Comparison of ENCODE assay signal across 8 mouse cellular contexts in genomic region chr14:21830876-21831767, GRCm38 (mm10). TPM values are rescaled to one million over a fixed set of nuclear protein-coding genes. Genes with fewer than 3 reads are reported as not detected.
DNase-seq lines count a peak whose midpoint lies in the region; ATAC-seq lines count a peak whose summit lies in the region.

No protein-coding gene starts in this region.

- no peaks in the 10 kb centered on the region for H3K36me3 ChIP-seq in embryonic facial prominence, embryonic 11.5 days (replicated peaks; ENCODE audit: control insufficient read depth, insufficient read depth, low read depth, low read length)
- H3K36me3 ChIP-seq in limb, embryonic 10.5 days, result peaks cover 34% of the 10 kb centered on the region
- H3K36me3 ChIP-seq in midbrain, embryonic 12.5 days, result peaks cover 13% of the 10 kb centered on the region

- H3K27me3 ChIP-seq in embryonic facial prominence, embryonic 11.5 days (ENCODE audit: control insufficient read depth, insufficient read depth, low read length), result no peaks in the 10 kb centered on the region
- H3K27me3 ChIP-seq in limb, embryonic 10.5 days (ENCODE audit: low read depth, poor library complexity, severe bottlenecking), result no peaks in the 10 kb centered on the region
- H3K27me3 ChIP-seq in midbrain, embryonic 12.5 days, result no peaks in the 10 kb centered on the region

- DNase-seq in 3134 (ENCODE audit: extremely low read depth, insufficient read length, low spot score), result peak; percentile 95
- peak; percentile 96 for DNase-seq in adrenal gland, postnatal 25 days
- DNase-seq in embryonic facial prominence, embryonic 11.5 days (ENCODE audit: low spot score), result peak; percentile 96
- DNase-seq in heart, adult 11 months, result peak; percentile 100
- DNase-seq in kidney, adult 11 months, result peak; percentile 96
- peak; percentile 98 for DNase-seq in limb, embryonic 10.5 days (ENCODE audit: low spot score)
- DNase-seq in skeletal muscle tissue, adult 2 months (ENCODE audit: low read depth, low spot score), result peak; percentile 93

- WGBS in embryonic facial prominence, embryonic 11.5 days, result under 1% methylated on average over 60 of the region's 73 CpGs
- WGBS in limb, embryonic 10.5 days, result under 1% methylated on average over 73 of the region's 73 CpGs
- 0% methylated on average over 67 of the region's 73 CpGs for WGBS in midbrain, embryonic 12.5 days

- ATAC-seq in embryonic facial prominence, embryonic 11.5 days (replicated peaks; ENCODE audit: insufficient number of reproducible peaks, low FRiP score, low TSS enrichment, low read depth), result peak; percentile 96
- peak; percentile 98 for ATAC-seq in midbrain, embryonic 12.5 days (ENCODE audit: low FRiP score, low read depth)

- H3K9ac ChIP-seq in embryonic facial prominence, embryonic 11.5 days (replicated peaks; ENCODE audit: low read length), result peak overlapping the region; percentile 94
- peak overlapping the region; percentile 91 for H3K9ac ChIP-seq in midbrain, embryonic 12.5 days (replicated peaks)

- H3K4me2 ChIP-seq in embryonic facial prominence, embryonic 11.5 days (ENCODE audit: low read depth, low read length), result peak overlapping the region; percentile 32
- peak overlapping the region; percentile 76 for H3K4me2 ChIP-seq in midbrain, embryonic 12.5 days (replicated peaks)

- H3K9me3 ChIP-seq in embryonic facial prominence, embryonic 11.5 days (replicated peaks; ENCODE audit: control insufficient read depth, low read length), result no peaks in the 10 kb centered on the region
- H3K9me3 ChIP-seq in limb, embryonic 10.5 days (replicated peaks), result no peaks in the 10 kb centered on the region
- no peaks in the 10 kb centered on the region for H3K9me3 ChIP-seq in midbrain, embryonic 12.5 days

- H3K4me1 ChIP-seq in embryonic facial prominence, embryonic 11.5 days (ENCODE audit: control insufficient read depth, insufficient read depth, low read length), result no peaks in the 10 kb centered on the region
- H3K4me1 ChIP-seq in limb, embryonic 10.5 days, result peaks cover 29% of the 10 kb centered on the region
- peaks cover 24% of the 10 kb centered on the region for H3K4me1 ChIP-seq in midbrain, embryonic 12.5 days

- H3K27ac ChIP-seq in embryonic facial prominence, embryonic 11.5 days (replicated peaks; ENCODE audit: low read depth, low read length), result peak overlapping the region; percentile 88
- peak overlapping the region; percentile 100 for H3K27ac ChIP-seq in limb, embryonic 10.5 days
- peak overlapping the region; percentile 88 for H3K27ac ChIP-seq in midbrain, embryonic 12.5 days (replicated peaks)

- peak overlapping the region; percentile 83 for H3K4me3 ChIP-seq in embryonic facial prominence, embryonic 11.5 days (ENCODE audit: low read depth, low read length)
- peak overlapping the region; percentile 97 for H3K4me3 ChIP-seq in limb, embryonic 10.5 days
- H3K4me3 ChIP-seq in midbrain, embryonic 12.5 days, result peak overlapping the region; percentile 98

RNA-seq across cellular contexts. Expression of gene Vdac2, which starts 6.1 kb away (rescaled TPM):
- 168 and 205 TPM in 2 replicates for total RNA-seq in adrenal gland, postnatal 25 days (2021)
- polyA plus RNA-seq in embryonic facial prominence, embryonic 11.5 days (2014; fragmentation: Nextera tagmentation; extraction: Ambion mirVana), result 310 and 314 TPM in 2 replicates
- 301 and 316 TPM in 2 replicates for polyA plus RNA-seq in limb, embryonic 10.5 days (2016; fragmentation: Nextera tagmentation; extraction: Ambion mirVana)
- polyA plus RNA-seq in midbrain, embryonic 12.5 days (2016; fragmentation: Nextera tagmentation; extraction: Ambion mirVana), result 253 and 275 TPM in 2 replicates

RNA-seq across cellular contexts. Expression of gene Comtd1, which starts 17.7 kb away (rescaled TPM):
- 67.2 and 75.0 TPM in 2 replicates for total RNA-seq in adrenal gland, postnatal 25 days (2021)
- polyA plus RNA-seq in embryonic facial prominence, embryonic 11.5 days (2014; fragmentation: Nextera tagmentation; extraction: Ambion mirVana), result 15.5 and 17.6 TPM in 2 replicates
- polyA plus RNA-seq in limb, embryonic 10.5 days (2016; fragmentation: Nextera tagmentation; extraction: Ambion mirVana), result 20.9 and 29.8 TPM in 2 replicates
- polyA plus RNA-seq in midbrain, embryonic 12.5 days (2016; fragmentation: Nextera tagmentation; extraction: Ambion mirVana), result 13.4 and 14.6 TPM in 2 replicates

Comparison
In these comparisons a context has a peak if more than half of its experiments do, and no peak if none do; other contexts are left out.
1. Peak in every context shown above with its lines: DNase-seq, ATAC-seq, H3K4me3 ChIP-seq and H3K27ac ChIP-seq.